7 mouse cellular contexts compared by ENCODE assay signal in genomic region chr2:104817555-104818330, GRCm38 (mm10). TPM values are rescaled to one million over a fixed set of nuclear protein-coding genes. Genes with fewer than 3 reads are reported as not detected.
A peak's percentile ranks its signal among the peaks of the same experiment; 100 is the strongest.
DNase-seq lines count a peak whose midpoint lies in the region; ATAC-seq lines count a peak whose summit lies in the region.

No protein-coding gene starts in this region.

- no peaks in the 10 kb centered on the region for H3K36me3 ChIP-seq in lung, embryonic 16.5 days (ENCODE audit: control insufficient read depth, insufficient read depth, low read length)
- no peaks in the 10 kb centered on the region for H3K36me3 ChIP-seq in hindbrain, embryonic 12.5 days
- no peaks in the 10 kb centered on the region for H3K36me3 ChIP-seq in midbrain, embryonic 10.5 days

- DNase-seq in lung, adult 18-20 months, result no peak
- DNase-seq in midbrain, embryonic 10.5 days (ENCODE audit: low spot score), result no peak
- DNase-seq in frontal cortex, postnatal 25 days (ENCODE audit: low spot score in 2 of 2), result no peak
- DNase-seq in spleen, postnatal 10 days (ENCODE audit: low spot score in 2 of 2), result no peak

- H3K9ac ChIP-seq in lung, embryonic 16.5 days (ENCODE audit: low read length), result peak overlapping the region; percentile 99
- peak overlapping the region; percentile 92 for H3K9ac ChIP-seq in hindbrain, embryonic 12.5 days

- H3K27me3 ChIP-seq in lung, embryonic 16.5 days (ENCODE audit: control insufficient read depth, insufficient read depth, low read depth, low read length), result no peaks in the 10 kb centered on the region
- no peaks in the 10 kb centered on the region for H3K27me3 ChIP-seq in hindbrain, embryonic 12.5 days
- no peaks in the 10 kb centered on the region for H3K27me3 ChIP-seq in midbrain, embryonic 10.5 days (ENCODE audit: low read depth, poor library complexity, severe bottlenecking)

- peak overlapping the region; percentile 76 for H3K4me2 ChIP-seq in lung, embryonic 16.5 days (ENCODE audit: low read depth, low read length)
- peak overlapping the region; percentile 85 for H3K4me2 ChIP-seq in hindbrain, embryonic 12.5 days (replicated peaks)

- H3K27ac ChIP-seq in lung, embryonic 16.5 days (ENCODE audit: low read length), result peak overlapping the region; percentile 99
- peak overlapping the region; percentile 80 for H3K27ac ChIP-seq in brown adipose tissue, adult 24 weeks (replicated peaks; ENCODE audit: low read depth, low read length)
- peak overlapping the region; percentile 96 for H3K27ac ChIP-seq in hindbrain, embryonic 12.5 days
- H3K27ac ChIP-seq in midbrain, embryonic 10.5 days (replicated peaks), result peak overlapping the region; percentile 100

- H3K4me3 ChIP-seq in lung, embryonic 16.5 days (ENCODE audit: low read length), result peak overlapping the region; percentile 96
- H3K4me3 ChIP-seq in brown adipose tissue, adult 24 weeks (ENCODE audit: insufficient read depth, low read depth, low read length), result peak overlapping the region; percentile 91
- peak overlapping the region; percentile 88 for H3K4me3 ChIP-seq in hindbrain, embryonic 12.5 days
- H3K4me3 ChIP-seq in midbrain, embryonic 10.5 days, result peak overlapping the region; percentile 98

- no peak for ATAC-seq in lung, embryonic 16.5 days (ENCODE audit: low read depth)
- ATAC-seq in hindbrain, embryonic 12.5 days (ENCODE audit: low FRiP score), result peak; percentile 12; the same call in 1 of the 2 replicates

- no peaks in the 10 kb centered on the region for H3K9me3 ChIP-seq in lung, embryonic 16.5 days (ENCODE audit: control insufficient read depth, low read length)
- H3K9me3 ChIP-seq in hindbrain, embryonic 12.5 days (replicated peaks), result no peaks in the 10 kb centered on the region
- no peaks in the 10 kb centered on the region for H3K9me3 ChIP-seq in midbrain, embryonic 10.5 days (replicated peaks)

- peaks cover 10% of the 10 kb centered on the region for H3K4me1 ChIP-seq in lung, embryonic 16.5 days (replicated peaks; ENCODE audit: control insufficient read depth, insufficient read depth, low read length)
- no peaks in the 10 kb centered on the region for H3K4me1 ChIP-seq in brown adipose tissue, adult 24 weeks (ENCODE audit: control insufficient read depth, insufficient read depth, insufficient read length, low read length)
- H3K4me1 ChIP-seq in hindbrain, embryonic 12.5 days, result peaks cover 18% of the 10 kb centered on the region
- H3K4me1 ChIP-seq in midbrain, embryonic 10.5 days, result peaks cover 47% of the 10 kb centered on the region

- 2% methylated on average over 15 of the region's 15 CpGs for WGBS in lung, embryonic 16.5 days
- 3% methylated on average over 15 of the region's 15 CpGs for WGBS in hindbrain, embryonic 12.5 days
- 3% methylated on average over 15 of the region's 15 CpGs for WGBS in midbrain, embryonic 10.5 days

RNA-seq across cellular contexts. Expression of gene Qser1, which starts 1.2 kb away (rescaled TPM):
- 8.3 and 9.3 TPM in 2 replicates for polyA plus RNA-seq in lung, embryonic 16.5 days (2015; fragmentation: Nextera tagmentation; extraction: Ambion mirVana)
- 9.0 and 17.0 TPM in 2 replicates for polyA plus RNA-seq in brown adipose tissue, adult 24 weeks (2012; ENCODE audit: insufficient read depth, insufficient read length, missing spikeins)
- 11.0 and 11.1 TPM in 2 replicates for polyA plus RNA-seq in hindbrain, embryonic 12.5 days (2016; fragmentation: Nextera tagmentation; extraction: Ambion mirVana)
- 9.2 and 9.3 TPM in 2 replicates for polyA plus RNA-seq in midbrain, embryonic 10.5 days (2016; fragmentation: Nextera tagmentation; extraction: Ambion mirVana)

RNA-seq across cellular contexts. Expression of gene Prrg4, which starts 31.9 kb away (rescaled TPM):
- polyA plus RNA-seq in lung, embryonic 16.5 days (2015; fragmentation: Nextera tagmentation; extraction: Ambion mirVana), result 2.1 and 2.6 TPM in 2 replicates
- polyA plus RNA-seq in brown adipose tissue, adult 24 weeks (2012; ENCODE audit: insufficient read depth, insufficient read length, missing spikeins), result 0.38 TPM in 1 of 2 replicates, not detected in the other
- 1.6 TPM in 2 replicates for polyA plus RNA-seq in hindbrain, embryonic 12.5 days (2016; fragmentation: Nextera tagmentation; extraction: Ambion mirVana)
- polyA plus RNA-seq in midbrain, embryonic 10.5 days (2016; fragmentation: Nextera tagmentation; extraction: Ambion mirVana), result 0.35 and 0.93 TPM in 2 replicates

RNA-seq across cellular contexts. Expression of gene Ccdc73, which starts 49.9 kb away (rescaled TPM):
- polyA plus RNA-seq in lung, embryonic 16.5 days (2015; fragmentation: Nextera tagmentation; extraction: Ambion mirVana), result 6.4 and 7.2 TPM in 2 replicates
- polyA plus RNA-seq in brown adipose tissue, adult 24 weeks (2012; ENCODE audit: insufficient read depth, insufficient read length, missing spikeins), result 7.7 and 16.4 TPM in 2 replicates
- polyA plus RNA-seq in hindbrain, embryonic 12.5 days (2016; fragmentation: Nextera tagmentation; extraction: Ambion mirVana), result 7.9 and 9.9 TPM in 2 replicates
- 4.4 and 5.2 TPM in 2 replicates for polyA plus RNA-seq in midbrain, embryonic 10.5 days (2016; fragmentation: Nextera tagmentation; extraction: Ambion mirVana)
